Mouse (Mus musculus) lung, embryonic 14.5 days (tissue): ENCODE measurements at regions not wholly inside any gene's neighbourhood (a gene's known extent, or its start where the extent isn't known, plus 50 kb on each side); places are given as distances from the start of the nearest gene placed in this dataset.
"Not testable (repeated sequence)": the region's sequence is repeated elsewhere in the genome, so short reads cannot be mapped to it uniquely, and the experiment has no call there.

Experiments
- ATAC-seq: fragments of 200-750 bp; cut with Nextera tagmentation; 2 replicates; pipeline ENCODE4 v1.8.0; 2017; ENCODE audit warnings: mild to moderate bottlenecking, moderate TSS enrichment, moderate library complexity; ENCODE audit not compliant: insufficient read depth
- DNase-seq: peaks from one replicate; pipeline ENCODE4 v3.0.0-alpha.2; 2015
- H3K27ac ChIP-seq: fragments of 300-500 bp; sonication (generic); 2 replicates; pipeline ENCODE4 v1.5.1; 2014; ENCODE audit warnings: low read depth, mild to moderate bottlenecking, moderate library complexity
- H3K27me3 ChIP-seq: fragments of 300-500 bp; sonication (generic); 2 replicates; pipeline ENCODE4 v1.6.1; 2014; ENCODE audit warnings: low read length, control low read depth; ENCODE audit not compliant: insufficient read depth
- H3K36me3 ChIP-seq: fragments of 300-500 bp; sonication (generic); 2 replicates; pipeline ENCODE4 v1.6.1; 2014; ENCODE audit warnings: control low read depth; ENCODE audit not compliant: insufficient read depth
- H3K4me1 ChIP-seq: fragments of 300-500 bp; sonication (generic); 2 replicates; pipeline ENCODE4 v1.6.1; 2014; ENCODE audit warnings: antibody characterized with exemption, control low read depth; ENCODE audit not compliant: insufficient read depth
- H3K4me2 ChIP-seq: fragments of 300-500 bp; sonication (generic); 2 replicates; pipeline ENCODE4 v1.6.1; 2014; ENCODE audit warnings: mild to moderate bottlenecking
- H3K4me3 ChIP-seq: fragments of 300-500 bp; sonication (generic); 2 replicates; pipeline ENCODE4 v1.5.1; 2014; ENCODE audit warnings: low read depth, low read length
- H3K9ac ChIP-seq: fragments of 300-500 bp; sonication (generic); 2 replicates; pipeline ENCODE4 v1.6.1; 2014
- H3K9me3 ChIP-seq: fragments of 300-500 bp; sonication (generic); 2 replicates; pipeline ENCODE4 v1.6.1; 2016; ENCODE audit warnings: low read depth, low read length, control low read depth
- WGBS: fragments of 180-500 bp; shearing (Covaris S2); extraction: QIAGEN DNeasy Blood & Tissue Kit; methylation state at CpG from one replicate; pipeline ENCODE4 v1.1.7; 2014; 5-methylcytosine and 5-hydroxymethylcytosine counted together

- ATAC-seq, H3K9ac ChIP-seq, DNase-seq, H3K36me3 ChIP-seq, H3K9me3 ChIP-seq, H3K4me3 ChIP-seq, H3K27me3 ChIP-seq, H3K27ac ChIP-seq, H3K4me2 ChIP-seq, H3K4me1 ChIP-seq: not testable (repeated sequence)
- WGBS, result 15% methylated on average over 6 of the region's 16 CpGs
These were observed 104.7 kb upstream of the Atg7 start for GRCm38 (mm10) chr6:114538185-114538584.

- not testable (repeated sequence) for H3K4me2 ChIP-seq, H3K27me3 ChIP-seq, H3K36me3 ChIP-seq, DNase-seq, H3K9ac ChIP-seq, H3K4me1 ChIP-seq, ATAC-seq, H3K27ac ChIP-seq, H3K4me3 ChIP-seq, H3K9me3 ChIP-seq
- 41% methylated on average over 18 of the region's 23 CpGs for WGBS
These were observed 92.7 kb upstream of the Atg7 start for GRCm38 (mm10) chr6:114550096-114550669.

DNA sequence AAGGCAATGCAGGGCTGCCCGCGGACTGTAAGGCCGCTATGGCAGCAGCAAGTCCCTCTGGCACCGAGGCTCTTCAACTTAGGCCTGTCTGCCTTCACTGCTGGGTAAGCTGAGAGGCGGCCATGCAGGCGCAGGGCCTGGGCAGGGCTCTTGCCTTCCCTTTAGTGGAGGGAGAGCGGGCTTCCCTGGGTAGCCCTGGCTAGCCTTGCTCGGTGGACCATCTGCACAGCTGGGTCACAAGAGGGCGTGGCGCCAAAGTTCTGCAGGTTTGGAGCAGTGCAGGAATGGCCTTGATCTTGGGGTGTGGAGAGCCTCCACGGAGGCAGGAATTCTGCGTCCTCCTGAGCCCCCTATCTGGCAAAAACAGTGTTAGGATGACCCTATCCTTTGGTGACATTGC is 89.8 kb upstream of the Atg7 start:
- not testable (repeated sequence) for H3K27me3 ChIP-seq, H3K4me2 ChIP-seq, H3K4me3 ChIP-seq, H3K4me1 ChIP-seq, H3K27ac ChIP-seq, H3K9ac ChIP-seq, H3K9me3 ChIP-seq, ATAC-seq, DNase-seq, H3K36me3 ChIP-seq
- WGBS, result no CpG with 5 or more reads among the region's 12 CpGs

DNA sequence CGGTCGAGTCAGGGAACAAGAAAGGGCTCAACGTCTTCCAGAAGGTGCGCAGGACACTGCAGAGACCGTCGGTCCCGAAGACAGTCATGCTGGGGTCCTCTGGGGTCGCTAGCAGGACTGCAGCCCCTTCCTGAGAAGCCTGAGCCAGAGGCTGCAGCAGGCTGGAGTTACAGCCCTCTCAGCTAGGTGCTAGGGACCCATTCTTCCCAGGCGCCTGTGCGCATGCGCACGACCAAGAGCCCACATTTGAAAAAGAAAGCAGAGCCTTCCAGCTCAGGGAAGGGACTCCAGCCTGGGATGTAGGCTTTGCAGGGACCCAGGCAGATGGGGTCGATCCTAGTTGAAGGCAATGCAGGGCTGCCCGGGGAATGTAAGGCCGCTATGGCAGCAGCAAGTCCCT is 87.7 kb upstream of the Atg7 start:
- WGBS, result 8% methylated on average over 5 of the region's 15 CpGs
- H3K4me3 ChIP-seq, H3K27me3 ChIP-seq, H3K27ac ChIP-seq, ATAC-seq, H3K9ac ChIP-seq, H3K4me2 ChIP-seq, H3K4me1 ChIP-seq, H3K36me3 ChIP-seq, H3K9me3 ChIP-seq: not testable (repeated sequence)
- DNase-seq, result peak; percentile 79

DNA sequence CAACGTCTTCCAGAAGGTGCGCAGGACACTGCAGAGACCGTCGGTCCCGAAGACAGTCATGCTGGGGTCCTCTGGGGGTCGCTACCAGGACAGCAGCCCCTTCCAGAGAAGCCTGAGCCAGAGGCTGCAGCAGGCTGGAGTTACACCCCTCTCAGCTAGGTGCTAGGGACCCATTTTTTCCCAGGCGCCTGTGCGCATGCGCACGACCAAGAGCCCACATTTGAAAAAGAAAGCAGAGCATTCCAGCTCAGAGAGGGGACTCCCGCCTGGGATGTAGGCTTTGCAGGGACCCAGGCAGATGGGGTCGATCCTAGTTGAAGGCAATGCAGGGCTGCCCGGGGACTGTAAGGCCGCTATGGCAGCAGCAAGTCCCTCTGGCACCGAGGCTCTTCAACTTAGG is 65.6 kb upstream of the Atg7 start:
- DNase-seq, result peak; percentile 88
- not testable (repeated sequence) for H3K27me3 ChIP-seq, H3K4me3 ChIP-seq, ATAC-seq, H3K4me2 ChIP-seq, H3K4me1 ChIP-seq, H3K9ac ChIP-seq, H3K36me3 ChIP-seq, H3K9me3 ChIP-seq, H3K27ac ChIP-seq
- WGBS, result 14% methylated on average over 7 of the region's 15 CpGs
